Mouse (Mus musculus) E14TG2a.4 (cell line): ENCODE data around the gene Smim15.

ENCODE experiments used
- CTCF ChIP-seq: conservative IDR thresholded peaks from 2 replicates; pipeline ENCODE4 v1.5.1; 2014; ENCODE audit warnings: low read length
- POU5F1 ChIP-seq: IDR thresholded peaks from 2 replicates; pipeline ENCODE4 v1.6.1; 2014; ENCODE audit warnings: low read length, borderline replicate concordance

GRCm38 (mm10) chr13:108095617-108096016 is 51.4 kb downstream of the Smim15 start:
- TF ChIP-seq CTCF (no peak), POU5F1 (no peak)
